Mouse (Mus musculus) liver, adult 2 months (tissue): ENCODE data around the gene Gigyf1.

Experiments used
- CTCF ChIP-seq: fragments of 200-500 bp; IDR thresholded peaks from 2 replicates; pipeline ENCODE4 v1.5.1; 2011; ENCODE audit warnings: low read depth, low read length, control low read depth
- POLR2A ChIP-seq: fragments of 200-500 bp; IDR thresholded peaks from 2 replicates; pipeline ENCODE4 v1.6.1; 2011; ENCODE audit warnings: low read length, control low read depth; ENCODE audit not compliant: insufficient read depth; ENCODE audit errors: extremely low read depth

DNA sequence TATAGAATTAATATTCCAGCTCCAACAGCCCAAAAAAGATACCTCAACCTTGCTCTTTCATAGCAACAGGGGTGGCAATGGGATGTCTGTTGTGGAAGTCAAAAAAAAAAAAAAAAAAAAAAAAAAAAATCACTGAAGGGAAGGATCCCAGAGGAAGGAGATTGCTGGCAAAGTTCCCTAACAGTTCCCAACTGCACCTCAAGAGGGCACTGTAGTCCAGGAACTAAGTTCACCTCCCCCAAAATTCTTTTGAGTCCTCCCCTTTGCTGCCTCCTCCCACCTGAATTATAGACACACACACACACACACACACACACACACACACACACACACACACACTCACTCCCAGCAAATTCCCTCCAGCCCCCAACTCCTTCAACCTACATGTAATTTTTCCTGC is 37.2 kb upstream of the Gigyf1 start:
- TF ChIP-seq CTCF = peak; percentile 66
- no peak for TF ChIP-seq POLR2A
